Mouse (Mus musculus) NIH3T3 (cell line): ENCODE data around the gene Wdr70.
"Not testable (repeated sequence)": the region's sequence is repeated elsewhere in the genome, so short reads cannot be mapped to it uniquely, and the experiment has no call there.

Experiments used
- DNase-seq: peaks from one replicate; pipeline ENCODE4 v3.0.0-alpha.2; 2012; ENCODE audit warnings: low read depth

Wdr70 gene

DNA sequence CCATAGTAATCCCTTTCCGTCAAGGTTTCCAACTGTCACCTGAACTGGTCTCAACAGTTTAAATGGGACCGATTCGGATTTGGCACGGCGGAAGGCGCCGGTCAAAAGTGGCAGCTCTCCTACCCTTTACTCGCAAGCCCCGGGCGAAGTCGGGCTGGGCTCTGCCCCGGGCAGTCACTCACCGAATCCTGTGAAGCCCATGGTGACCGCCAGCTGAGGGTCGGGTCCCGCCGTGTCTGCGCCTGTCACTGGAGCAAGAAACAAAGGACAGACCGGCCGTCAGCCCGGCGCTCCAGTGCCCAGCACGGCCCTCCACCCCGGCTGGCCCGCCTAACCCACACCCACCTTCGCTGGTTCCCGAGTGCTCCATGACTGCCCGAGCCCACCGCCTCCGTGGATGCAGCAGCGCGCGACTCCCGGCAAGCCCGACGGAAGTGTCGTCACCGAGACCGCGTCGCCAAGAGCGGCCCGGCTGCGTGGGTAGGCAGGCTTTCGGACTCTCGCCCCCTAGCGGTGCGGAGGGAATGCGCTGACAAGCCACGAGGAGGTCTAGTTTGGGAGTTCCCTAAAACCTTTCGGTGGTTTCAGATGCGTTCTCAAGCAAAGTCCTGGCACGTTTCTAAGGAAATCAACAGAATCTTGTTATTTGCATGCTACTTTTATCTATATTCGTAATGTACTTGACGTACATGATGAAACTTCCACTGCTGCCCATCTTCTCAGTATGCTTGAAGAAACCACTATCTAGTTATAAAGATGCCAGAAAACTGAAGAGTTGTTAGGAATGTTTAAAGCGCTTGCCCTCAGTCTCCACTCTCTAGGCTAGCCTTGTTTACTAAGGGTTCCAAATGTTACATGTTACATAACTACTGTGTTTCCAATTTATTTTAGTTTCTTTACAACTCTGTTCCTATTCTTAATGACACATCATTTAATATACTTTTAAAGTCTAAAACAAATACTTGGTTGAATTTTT is at the start of gene Wdr70:
TSS of gene Wdr70 (minus strand) at position 436 of the 976 bp plus-strand sequence.
- peak; percentile 98 for DNase-seq

DNA sequence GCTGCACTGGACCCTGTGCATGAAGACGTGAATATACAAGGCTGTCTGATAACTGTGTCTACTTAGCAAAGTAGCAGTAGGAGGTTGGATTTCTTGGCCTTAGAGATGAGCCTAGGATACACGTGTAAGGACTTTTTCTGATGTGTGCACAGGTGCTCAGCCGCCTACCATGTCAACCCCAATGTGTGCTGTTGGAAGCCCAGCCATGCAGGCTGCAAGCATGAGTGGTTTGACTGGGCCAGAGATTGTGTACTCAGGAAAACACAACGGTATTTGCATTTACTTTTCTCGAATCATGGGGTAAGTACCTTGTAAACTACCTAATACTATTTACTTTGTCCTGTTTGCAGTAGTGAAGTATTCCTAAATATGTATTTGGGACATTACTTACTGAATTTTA is 36.6 kb upstream of the Wdr70 start:
- no peak for DNase-seq

GRCm38 (mm10) chr15:8131761-8132160 is 32.8 kb upstream of the Wdr70 start:
- no peak for DNase-seq

- no peak for DNase-seq
These were observed 32.3 kb upstream of the Wdr70 start for GRCm38 (mm10) chr15:8131268-8131667.

DNA sequence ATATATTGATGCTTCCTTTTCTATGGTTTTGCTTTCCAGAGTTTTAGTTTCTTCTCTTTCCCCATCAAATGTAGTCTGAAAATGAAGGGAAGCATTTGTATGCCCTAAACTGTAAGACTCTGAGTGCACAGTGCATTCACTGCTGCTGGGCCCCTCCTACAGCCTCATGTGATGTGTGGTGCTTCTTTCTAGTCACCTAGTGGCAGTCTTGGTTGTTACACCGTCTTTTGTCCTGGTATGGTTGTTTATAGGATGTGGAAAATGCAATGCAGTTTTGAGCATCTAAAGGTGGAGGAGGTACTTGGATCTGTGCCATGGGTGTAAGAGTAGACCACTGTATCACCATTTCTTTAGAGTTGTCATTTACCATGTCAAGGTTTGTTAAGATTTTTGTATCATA is 30.3 kb upstream of the Wdr70 start:
- DNase-seq = peak; percentile 17

DNA sequence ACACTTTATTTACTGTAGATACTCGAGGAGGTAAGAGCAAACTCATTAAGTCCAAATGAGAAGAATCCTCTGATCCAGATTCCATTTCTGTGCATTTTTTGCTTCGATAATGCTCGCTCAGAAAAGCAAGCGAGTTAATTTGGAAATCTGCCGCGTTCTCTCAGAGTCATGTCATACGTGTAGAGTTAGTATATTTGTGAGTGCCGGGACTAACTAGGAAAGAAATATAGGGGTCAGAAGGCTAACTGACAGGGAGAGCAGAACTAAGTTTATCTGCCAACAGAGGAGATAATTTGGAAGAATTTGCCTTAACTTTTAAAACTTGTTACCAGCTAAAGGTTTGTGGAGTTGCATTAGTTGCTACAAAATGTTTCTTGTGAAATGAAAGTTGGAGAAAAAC is 10.8 kb upstream of the Wdr70 start:
- peak; percentile 9 for DNase-seq

GRCm38 (mm10) chr15:8108966-8109743 is 10.1 kb upstream of the Wdr70 start, which contains the start of gene Nup155:
Gene Nup155, plus strand, starts transcription at chr15:8109273.
- peak; percentile 98 for DNase-seq

- no peak for DNase-seq
These were observed 9.5 kb upstream of the Wdr70 start for GRCm38 (mm10) chr15:8108360-8108965.

- not testable (repeated sequence) for DNase-seq
These were observed 3.0 kb upstream of the Wdr70 start for GRCm38 (mm10) chr15:8101975-8102542.

- DNase-seq = peak; percentile 76
These were observed 1.2 kb downstream of the Wdr70 start for GRCm38 (mm10) chr15:8097853-8098252.

DNA sequence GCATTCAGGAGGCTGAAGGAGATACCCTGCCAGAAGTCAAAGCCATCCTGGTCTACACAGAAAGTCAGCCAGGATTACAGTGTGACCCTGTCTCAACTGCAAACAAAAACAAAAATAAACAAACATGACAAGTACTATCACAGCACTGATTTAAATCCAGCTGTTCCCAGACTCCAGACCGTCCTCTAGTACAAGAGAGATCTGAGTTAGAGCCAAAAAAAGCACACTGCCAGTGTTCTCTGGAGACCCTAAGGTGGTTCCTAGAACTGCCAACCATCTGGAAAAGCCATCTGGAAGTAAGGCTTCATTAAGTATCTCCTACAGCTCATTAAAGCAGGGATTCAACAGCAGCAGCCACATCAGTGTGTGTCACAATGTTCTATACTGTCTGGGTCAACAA is 6.3 kb downstream of the Wdr70 start:
- not testable (repeated sequence) for DNase-seq

- DNase-seq = no peak
These were observed 8.3 kb downstream of the Wdr70 start for GRCm38 (mm10) chr15:8090685-8091084.

GRCm38 (mm10) chr15:8088715-8089114 is 10.3 kb downstream of the Wdr70 start:
- DNase-seq = peak; percentile 6

- no peak for DNase-seq
These were observed 11.7 kb downstream of the Wdr70 start for GRCm38 (mm10) chr15:8087293-8087692.

DNA sequence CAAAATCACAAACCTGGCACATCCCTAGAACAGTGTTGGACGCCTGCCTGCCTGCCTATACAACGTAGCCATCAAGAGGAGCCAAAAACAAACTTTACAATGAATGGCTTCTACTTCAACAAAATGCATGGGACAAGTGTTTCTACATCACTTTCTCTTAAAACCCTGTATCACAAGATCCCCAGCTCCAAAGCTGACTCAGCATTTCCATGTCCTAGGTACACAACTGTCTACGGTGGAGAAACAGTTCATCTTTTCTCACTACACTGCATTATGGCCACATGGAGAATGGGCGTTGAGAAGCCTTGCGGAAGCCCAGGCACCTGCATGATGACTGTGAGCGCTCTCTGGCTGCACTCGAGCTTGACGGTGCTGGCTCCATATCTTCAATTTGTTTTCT is 16.9 kb downstream of the Wdr70 start:
- no peak for DNase-seq

DNA sequence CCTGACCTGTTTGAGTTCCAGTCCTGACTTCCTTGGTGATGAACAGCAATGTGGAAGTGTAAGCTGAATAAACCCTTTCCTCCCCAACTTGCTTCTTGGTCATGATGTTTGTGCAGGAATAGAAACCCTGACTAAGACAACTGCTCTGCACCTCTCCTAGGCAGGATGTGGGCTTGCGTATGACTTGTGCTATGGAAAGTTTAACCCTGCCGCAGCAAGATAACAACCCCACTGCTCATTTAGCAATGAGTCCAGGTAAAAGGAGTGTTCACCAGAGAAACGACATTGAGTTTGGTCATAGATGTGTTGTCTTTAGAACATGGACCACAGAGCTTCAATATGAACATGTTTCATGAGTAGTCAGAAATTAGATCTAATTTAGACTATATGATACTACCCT is 25.9 kb downstream of the Wdr70 start:
- DNase-seq = not testable (repeated sequence)

GRCm38 (mm10) chr15:8065221-8065620 is 33.8 kb downstream of the Wdr70 start:
- peak; percentile 64 for DNase-seq

GRCm38 (mm10) chr15:8051177-8051576 is 47.8 kb downstream of the Wdr70 start:
- DNase-seq = no peak

DNA sequence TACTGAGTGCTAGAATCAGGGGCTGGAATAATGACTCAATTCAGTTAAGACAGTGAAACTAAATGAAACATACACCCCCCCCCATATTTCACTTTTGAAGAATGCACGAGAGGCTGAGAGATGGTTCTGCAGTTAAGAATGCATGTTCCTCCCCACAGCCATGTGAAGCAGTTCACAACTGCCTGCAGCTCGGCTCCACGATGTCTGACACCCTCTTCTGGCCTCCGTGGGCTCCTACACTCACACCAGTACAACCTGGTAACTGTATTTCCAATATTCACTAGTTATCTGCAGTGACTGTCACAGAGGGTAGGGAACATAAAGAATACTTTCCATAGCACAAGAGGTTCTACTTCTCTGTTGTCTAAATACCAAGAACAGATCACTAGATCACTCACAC is 59.2 kb downstream of the Wdr70 start:
- peak; percentile 31 for DNase-seq

DNA sequence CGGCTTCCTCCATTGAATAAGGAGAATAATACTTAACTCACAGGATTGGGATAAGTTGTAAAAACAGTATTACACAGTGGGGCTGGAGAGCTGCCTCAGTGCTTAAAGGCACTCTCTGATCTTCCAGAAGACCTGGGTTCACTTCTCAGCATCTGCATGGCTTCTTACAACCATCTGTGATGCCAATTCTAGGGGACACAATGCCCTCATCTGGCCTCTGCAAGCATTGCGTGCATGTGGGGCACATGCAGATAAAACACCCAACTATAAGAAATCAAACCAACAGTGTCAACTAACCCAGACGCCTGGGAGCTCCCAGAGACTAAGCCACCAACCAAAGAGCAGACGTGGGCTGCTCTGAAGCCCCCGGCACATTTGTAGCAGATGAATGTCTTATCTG is 60.6 kb downstream of the Wdr70 start:
- peak; percentile 19 for DNase-seq

GRCm38 (mm10) chr15:8037825-8038224 is 61.2 kb downstream of the Wdr70 start:
- no peak for DNase-seq

DNA sequence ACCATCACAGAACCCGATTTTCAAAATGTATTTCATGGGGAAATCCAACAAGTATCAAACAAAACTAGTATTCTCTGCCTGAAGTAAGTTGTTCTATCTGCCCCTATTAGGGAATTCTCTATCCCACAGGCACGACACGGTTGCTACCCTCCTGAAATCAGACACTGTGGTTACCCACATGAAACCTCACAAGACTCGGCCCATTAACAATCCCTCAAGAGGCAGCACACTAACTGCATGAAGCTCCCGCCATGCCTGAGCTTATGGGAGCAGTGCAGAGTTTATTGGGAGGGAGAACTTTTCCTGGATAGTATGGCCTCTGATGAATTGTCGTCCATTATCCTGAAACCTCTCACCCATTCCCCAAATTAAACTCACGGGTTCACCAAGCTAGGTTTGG is 67.8 kb downstream of the Wdr70 start:
- no peak for DNase-seq
